Mouse (Mus musculus): ENCODE measurements at regions not wholly inside any gene's neighbourhood (a gene's known extent, or its start where the extent isn't known, plus 50 kb on each side); places are given as distances from the start of the nearest gene placed in this dataset.

GRCm38 (mm10) chr3:17772886-17773285 is 175.3 kb upstream of the Cypt12 start:
- no peak for DNase-seq

- DNase-seq: no peak
These were observed 169.1 kb upstream of the Cypt12 start for GRCm38 (mm10) chr3:17779152-17779551.

GRCm38 (mm10) chr3:17784076-17784475 is 164.1 kb upstream of the Cypt12 start:
- DNase-seq: no peak

GRCm38 (mm10) chr3:17784587-17784986 is 163.6 kb upstream of the Cypt12 start:
- no peak for DNase-seq

GRCm38 (mm10) chr3:17785106-17786022 is 162.8 kb upstream of the Cypt12 start:
- no peak for DNase-seq

- DNase-seq: no peak
These were observed 162.0 kb upstream of the Cypt12 start for GRCm38 (mm10) chr3:17786023-17786720.

GRCm38 (mm10) chr3:17786721-17787442 is 161.3 kb upstream of the Cypt12 start:
- DNase-seq: no peak

- DNase-seq: no peak
These were observed 160.5 kb upstream of the Cypt12 start for GRCm38 (mm10) chr3:17787443-17788333.

GRCm38 (mm10) chr3:17788334-17788720 is 159.9 kb upstream of the Cypt12 start:
- DNase-seq: no peak

GRCm38 (mm10) chr3:17788778-17789299 is 159.4 kb upstream of the Cypt12 start:
- DNase-seq: no peak

GRCm38 (mm10) chr3:17789454-17790196 is 158.6 kb upstream of the Cypt12 start:
- no peak for DNase-seq

- no peak for DNase-seq
These were observed 157.9 kb upstream of the Cypt12 start for GRCm38 (mm10) chr3:17790331-17790730.

- DNase-seq: no peak
These were observed 157.4 kb upstream of the Cypt12 start for GRCm38 (mm10) chr3:17790816-17791215.

GRCm38 (mm10) chr3:17791381-17792320 is 156.6 kb upstream of the Cypt12 start:
- DNase-seq: no peak

- no peak for DNase-seq
These were observed 155.6 kb upstream of the Cypt12 start for GRCm38 (mm10) chr3:17792537-17793039.

GRCm38 (mm10) chr3:17793646-17794250 is 154.5 kb upstream of the Cypt12 start:
- DNase-seq: no peak

GRCm38 (mm10) chr3:17794251-17795061 is 153.8 kb upstream of the Cypt12 start:
- DNase-seq: no peak

All from kidney, adult 18-20 months (tissue).